Mouse (Mus musculus): ENCODE measurements around the gene Pik3r1.

DNA sequence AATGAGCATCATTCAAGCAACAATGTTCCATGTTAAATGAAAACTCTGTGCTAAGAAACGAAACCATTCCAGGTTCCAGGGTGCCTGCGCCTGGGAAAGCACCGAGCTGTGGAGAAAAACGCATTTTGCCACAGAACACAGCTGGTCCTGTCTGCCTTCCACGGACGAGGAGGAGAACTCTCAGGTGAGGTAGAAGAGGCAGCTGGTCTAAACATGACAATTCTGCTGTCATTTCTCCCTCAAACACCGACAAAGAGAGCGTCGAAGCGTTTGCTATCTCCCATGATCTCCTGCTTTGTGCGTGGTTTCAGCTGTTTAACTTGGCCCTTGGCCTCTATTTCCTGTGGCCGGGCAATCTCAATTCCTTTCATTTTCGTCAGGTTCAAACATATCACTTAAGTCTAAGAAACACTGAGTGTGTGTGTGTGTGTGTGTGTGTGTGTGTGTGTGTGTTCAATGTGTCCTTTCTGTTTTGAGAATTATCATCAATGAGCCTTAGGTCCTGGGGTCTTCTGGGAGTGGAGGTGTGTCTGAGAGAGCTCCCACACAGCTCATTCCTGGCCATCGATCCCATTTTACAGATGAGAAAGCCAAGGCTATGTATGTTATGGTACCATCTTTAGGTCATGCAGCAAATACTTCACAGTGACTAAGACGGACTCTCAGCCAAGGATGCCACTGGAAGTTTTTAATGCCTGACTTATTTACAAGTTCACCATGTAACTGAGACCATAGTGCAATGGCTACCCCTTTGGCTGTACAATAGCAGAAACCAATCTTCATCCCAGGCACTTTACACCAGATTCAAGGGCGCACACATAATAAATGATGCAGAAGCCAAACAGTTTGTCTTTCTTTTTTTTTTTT lies 31.3 kb downstream of the Pik3r1 start:
- no peak for TF ChIP-seq USF1 (IDR thresholded peaks at IDR 0.05; ENCODE audit: low read depth)
- TF ChIP-seq CTCF (IDR thresholded peaks at IDR 0.05; ENCODE audit: control insufficient read depth, insufficient read depth, insufficient read length): no peak
- no peak for TF ChIP-seq CEBPB (IDR thresholded peaks at IDR 0.05; ENCODE audit: low read depth)
- TF ChIP-seq MYOD1 (IDR thresholded peaks at IDR 0.05; ENCODE audit: control insufficient read depth, insufficient read length, low read depth): no peak
- no peak for TF ChIP-seq MAX (IDR thresholded peaks at IDR 0.05)

Measured in C2C12 (cell line).